Mouse (Mus musculus) adipocyte (in vitro differentiated cells): ENCODE data around the gene Opa3.

Experiments
- DNase-seq: peaks from one replicate; pipeline ENCODE4 v3.0.0-alpha.2; 2016; ENCODE audit warnings: low spot score

Gene Opa3

GRCm38 (mm10) chr7:19227883-19228792 is at the start of gene Opa3:
Gene Opa3, plus strand, starts transcription at chr7:19228334.
- peak; percentile 98 for DNase-seq

DNA sequence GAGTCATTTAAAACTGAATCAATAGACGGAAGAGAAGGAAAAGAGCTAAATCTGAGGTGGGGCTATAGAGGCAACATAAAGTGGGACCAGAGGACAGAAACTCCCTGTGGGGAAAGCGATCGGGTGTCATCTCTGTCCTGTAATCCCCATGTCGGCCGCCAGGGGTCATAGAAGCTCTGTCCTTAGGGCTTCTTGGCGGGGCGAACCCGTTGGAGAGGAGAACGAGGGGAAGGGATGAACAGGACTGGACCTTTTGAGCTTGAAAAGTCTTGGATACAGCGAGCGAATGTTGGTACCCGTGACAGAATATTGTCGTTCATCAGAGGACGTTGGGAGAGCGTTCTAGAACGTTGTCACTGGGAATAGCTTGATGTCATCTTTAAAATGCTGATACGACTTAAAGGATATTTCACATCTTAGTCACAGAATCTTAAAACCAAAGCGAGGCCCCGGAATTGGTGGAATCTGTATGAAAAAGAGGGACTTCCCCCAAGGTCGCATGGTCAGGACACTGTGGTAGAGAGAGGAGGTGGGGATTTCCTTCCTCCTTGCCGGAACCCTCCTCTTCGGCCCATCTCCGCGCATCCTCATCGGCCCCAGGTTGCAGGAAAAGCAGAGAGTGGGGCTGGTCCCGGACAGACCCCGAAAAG is 49.6 kb upstream of the Opa3 start:
- no peak for DNase-seq

- DNase-seq = no peak
Observed at GRCm38 (mm10) chr7:19179173-19179572, 49.0 kb upstream of the Opa3 start.

DNA sequence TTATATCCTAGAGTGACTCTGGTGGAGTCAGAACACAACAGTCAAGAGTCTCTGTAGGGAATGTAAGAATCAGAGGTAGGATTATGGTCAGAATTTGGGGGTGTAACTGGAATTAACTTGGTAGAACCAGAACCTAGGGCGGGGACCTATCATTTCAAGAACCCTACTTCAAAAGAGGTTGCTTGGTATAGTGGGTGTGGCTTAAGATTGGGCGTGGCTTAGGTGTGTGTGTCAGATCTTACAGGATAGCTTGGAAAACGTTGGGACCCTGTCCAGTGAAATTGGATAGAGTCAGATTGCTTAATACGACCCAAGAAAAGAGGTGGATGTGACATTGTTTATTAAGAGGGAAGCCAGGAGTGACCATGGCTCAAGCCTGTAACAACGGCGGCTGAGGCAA is 48.2 kb upstream of the Opa3 start:
- no peak for DNase-seq

- no peak for DNase-seq
Observed at GRCm38 (mm10) chr7:19180862-19181429, 47.2 kb upstream of the Opa3 start.

DNA sequence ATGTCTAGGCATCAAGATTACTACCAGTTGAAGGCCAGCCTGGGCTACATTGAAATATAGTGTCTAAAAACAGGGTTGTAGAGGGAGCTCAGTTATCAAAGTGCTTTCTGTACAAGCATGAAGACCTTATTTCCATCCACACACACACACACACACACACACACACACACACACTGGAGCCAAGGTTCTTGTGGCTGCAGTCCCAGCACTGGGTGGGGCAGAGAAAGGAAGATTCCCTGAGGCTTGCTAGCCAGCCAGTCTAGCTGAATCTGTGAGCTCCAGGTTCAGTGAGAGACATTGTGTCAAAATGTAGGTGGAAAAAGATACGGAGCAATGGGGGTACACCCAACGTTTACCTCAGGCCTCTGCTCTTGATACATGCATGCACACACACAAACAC is 43.9 kb upstream of the Opa3 start:
- DNase-seq = peak; percentile 45

DNA sequence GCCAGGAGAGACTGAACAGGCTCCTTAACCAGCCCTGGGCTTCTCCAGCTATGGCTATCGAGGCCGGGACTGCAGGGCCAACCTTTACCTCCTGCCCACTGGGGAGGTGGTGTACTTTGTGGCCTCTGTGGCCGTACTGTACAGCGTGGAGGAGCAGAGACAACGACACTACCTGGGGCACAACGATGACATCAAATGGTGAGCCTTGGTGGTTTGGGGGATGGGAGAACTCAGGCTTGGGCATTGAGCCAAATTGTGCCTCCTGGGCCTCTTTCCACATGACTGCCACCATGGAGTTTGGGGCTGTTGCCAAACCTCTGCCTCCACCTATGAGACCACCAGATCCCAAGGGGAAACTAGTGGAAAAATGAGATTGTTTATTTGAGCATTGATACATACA is 43.4 kb upstream of the Opa3 start:
- no peak for DNase-seq

- DNase-seq = no peak
Observed at GRCm38 (mm10) chr7:19194676-19195075, 33.5 kb upstream of the Opa3 start.

GRCm38 (mm10) chr7:19196676-19197075 is 31.5 kb upstream of the Opa3 start:
- peak; percentile 12 for DNase-seq

DNA sequence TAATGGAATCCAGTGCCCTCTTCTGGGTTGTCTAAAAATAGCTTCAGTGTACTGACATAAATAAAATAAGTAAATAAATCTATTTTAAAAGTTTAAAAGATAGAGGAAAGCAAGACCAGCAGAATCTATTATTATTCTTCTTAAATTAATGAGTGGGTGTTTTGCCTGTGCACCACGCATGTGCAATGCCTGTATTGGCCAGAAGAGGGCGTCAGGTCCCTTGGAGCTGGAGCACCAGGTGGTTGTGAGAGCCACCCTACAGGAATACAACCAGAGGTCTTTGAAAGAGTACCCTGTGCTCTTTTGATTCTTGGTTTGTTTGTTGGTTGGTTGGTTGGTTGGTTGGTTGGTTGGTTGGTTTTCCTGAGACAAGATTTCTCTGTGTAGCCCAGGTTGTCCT is 30.1 kb upstream of the Opa3 start:
- DNase-seq = no peak

DNA sequence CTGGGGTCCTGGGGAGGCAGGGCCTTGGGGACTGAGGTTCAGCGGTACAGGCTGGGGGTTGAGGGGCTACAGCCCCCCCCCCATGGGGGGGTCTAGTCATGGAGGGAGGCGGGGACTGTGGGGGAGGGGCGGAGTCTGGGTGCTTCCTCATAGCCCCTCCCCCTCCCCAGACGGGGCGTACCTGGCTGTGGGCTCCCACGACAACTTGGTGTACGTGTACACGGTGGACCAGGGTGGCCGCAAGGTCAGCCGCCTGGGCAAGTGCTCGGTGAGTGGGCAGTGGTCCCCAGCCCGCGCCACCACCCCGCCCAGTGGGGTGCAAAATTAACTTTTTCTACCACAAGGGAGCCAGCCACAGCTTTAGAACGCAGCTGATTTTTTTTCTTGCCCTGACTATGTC is 26.5 kb upstream of the Opa3 start:
- no peak for DNase-seq

GRCm38 (mm10) chr7:19202065-19202850 is 25.9 kb upstream of the Opa3 start:
- no peak for DNase-seq

- no peak for DNase-seq
Observed at GRCm38 (mm10) chr7:19208201-19208910, 19.8 kb upstream of the Opa3 start.

- peak; percentile 74 for DNase-seq
Observed at GRCm38 (mm10) chr7:19208944-19209472, 19.1 kb upstream of the Opa3 start.

DNA sequence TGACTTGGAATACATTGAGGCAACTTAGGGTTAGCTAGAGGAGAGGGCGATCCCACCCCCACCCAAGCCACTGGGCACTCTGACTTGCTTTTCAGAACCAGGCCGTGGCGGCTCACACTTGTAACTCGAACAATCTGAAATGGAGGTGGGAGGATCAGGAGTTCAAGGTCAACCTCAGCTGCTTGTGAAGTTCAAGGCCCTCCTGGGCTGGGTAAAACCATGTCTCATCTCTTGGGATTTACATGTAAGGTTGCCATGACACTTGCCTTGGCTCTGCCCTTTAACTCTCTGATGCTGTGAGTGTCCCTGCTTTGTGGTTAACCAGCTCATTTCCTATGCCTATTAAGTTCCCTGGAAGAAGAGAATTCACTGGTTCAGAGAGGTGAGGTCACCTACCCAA is 18.6 kb upstream of the Opa3 start:
- no peak for DNase-seq

- no peak for DNase-seq
Observed at GRCm38 (mm10) chr7:19210010-19210409, 18.1 kb upstream of the Opa3 start.

- DNase-seq = no peak
Observed at GRCm38 (mm10) chr7:19211041-19211675, 17.0 kb upstream of the Opa3 start.

- no peak for DNase-seq
Observed at GRCm38 (mm10) chr7:19211996-19212755, 16.0 kb upstream of the Opa3 start, which contains the start of gene Gpr4. Gene Gpr4, plus strand, starts transcription at chr7:19212538.

GRCm38 (mm10) chr7:19213385-19213784 is 14.7 kb upstream of the Opa3 start:
- no peak for DNase-seq

GRCm38 (mm10) chr7:19214369-19214768 is 13.8 kb upstream of the Opa3 start:
- DNase-seq = no peak
